Mouse (Mus musculus) testis, postnatal 14 days (tissue): Measurements from ENCODE around the gene S100pbp.

Experiments
- DNase-seq: peaks from one replicate; pipeline ENCODE4 v3.0.0; 2021; ENCODE audit warnings: low spot score

S100pbp gene

DNA sequence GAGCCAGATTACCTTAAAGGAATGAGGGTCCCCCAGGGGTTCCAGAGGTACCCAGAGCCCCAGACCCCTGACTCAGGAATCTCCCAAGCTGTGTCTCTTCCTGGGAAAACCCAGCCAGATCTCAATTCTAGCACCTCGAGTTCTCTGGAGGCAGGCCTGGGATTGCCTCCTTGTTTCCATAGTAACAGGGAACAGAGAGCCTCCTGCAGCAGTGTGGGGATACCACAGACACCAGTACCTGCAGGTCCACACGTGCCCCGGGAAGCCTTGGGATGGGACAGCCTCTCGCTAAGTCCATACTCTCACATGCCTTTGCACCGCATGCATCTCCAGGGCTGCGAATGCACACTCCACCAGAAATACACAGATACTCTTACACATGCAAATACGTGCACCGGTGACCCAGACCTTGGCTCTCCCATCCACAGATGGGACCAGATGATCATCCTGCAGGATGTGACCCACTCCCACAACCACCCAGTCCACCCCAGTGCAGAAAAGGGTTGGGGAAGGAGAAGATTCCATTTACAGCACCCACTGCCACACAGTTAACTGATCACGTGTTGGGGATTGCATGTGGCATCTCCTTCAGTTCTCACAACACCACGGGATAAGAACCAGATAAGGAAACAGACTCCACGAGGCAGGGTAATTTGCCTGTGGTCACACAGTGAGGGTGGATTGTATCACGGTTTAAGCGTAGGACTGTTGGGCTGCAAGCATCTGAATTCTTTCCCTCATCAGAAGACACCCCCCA, 60.8 kb downstream of the S100pbp start:
- no peak for DNase-seq

DNA sequence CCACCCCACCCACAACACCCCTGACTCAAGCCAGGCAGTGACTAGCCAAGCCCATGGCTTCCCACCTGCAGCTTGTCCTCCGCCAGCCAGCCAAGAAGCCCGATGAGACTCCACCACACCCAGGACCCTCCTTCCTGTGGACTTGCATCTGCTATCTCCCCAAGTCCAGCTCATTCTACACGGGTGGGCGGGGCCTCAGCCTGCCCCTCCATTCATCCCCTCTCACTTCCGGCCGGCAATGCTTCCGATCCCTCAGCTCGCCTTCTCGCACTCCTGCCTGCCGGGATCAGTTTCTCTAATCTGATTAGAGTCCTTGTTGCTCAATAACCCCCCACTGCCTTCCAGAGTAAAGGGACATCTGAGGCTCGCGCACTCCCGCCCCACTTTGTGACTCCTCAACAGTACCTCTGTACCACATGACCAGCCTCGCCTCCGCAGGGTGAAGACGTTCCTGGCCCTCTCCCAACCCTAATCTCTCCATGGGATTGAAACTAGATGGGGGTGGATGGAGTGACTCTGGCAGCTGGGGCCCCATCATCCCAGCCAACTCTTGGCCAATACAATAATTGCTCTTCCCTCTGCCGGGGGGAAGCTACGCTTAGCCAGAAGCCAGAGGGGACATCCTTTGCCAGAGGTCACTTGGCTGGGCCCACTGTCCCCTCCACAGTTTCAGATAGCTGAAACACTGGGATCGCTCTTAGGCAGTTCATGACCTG, 63.6 kb downstream of the S100pbp start:
- DNase-seq, result no peak

DNA sequence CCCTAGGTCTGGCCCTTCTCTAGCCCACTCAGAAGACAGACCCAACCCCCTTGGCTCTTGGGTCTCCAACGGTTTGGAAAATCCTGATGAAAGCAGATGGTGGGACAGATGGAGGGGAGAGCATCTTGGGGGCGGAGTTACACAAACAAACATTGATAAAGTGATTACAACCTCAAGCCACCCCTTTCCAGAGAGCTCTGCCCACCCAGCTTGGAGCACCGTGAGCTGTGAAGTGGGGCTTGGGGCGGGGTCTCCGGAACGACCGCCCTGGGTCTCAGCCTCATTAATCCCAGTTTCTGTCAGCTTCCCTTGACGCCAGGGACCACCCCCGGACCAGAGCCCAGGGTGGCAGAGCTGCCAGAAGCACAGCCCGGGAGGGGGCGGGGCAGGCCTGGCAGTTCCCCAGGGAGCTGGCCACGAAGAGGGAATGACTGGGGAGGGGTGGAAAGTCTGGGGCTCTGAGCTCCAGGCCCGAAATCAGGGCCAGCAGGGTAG, 64.8 kb downstream of the S100pbp start:
- no peak for DNase-seq

DNA sequence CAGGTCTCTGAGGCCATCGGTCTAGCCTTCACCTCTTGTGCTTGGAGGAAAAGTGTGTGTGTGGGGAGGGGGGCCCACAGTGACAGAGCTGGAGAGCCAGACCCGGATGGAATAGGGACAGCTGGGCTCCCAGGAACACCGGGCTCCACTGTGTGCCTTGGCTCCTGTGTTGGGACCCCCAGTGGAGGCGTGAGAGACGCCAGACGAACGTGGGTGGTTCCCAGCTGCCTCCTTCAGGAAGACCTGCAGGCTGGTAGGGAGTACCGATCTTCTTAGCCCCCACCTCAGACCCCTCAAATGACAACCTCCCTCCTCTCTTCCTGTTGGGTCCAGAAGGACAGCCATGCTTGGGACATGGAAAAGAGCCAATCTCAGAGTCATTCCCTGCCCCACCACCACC, 66.8 kb downstream of the S100pbp start:
- no peak for DNase-seq

- DNase-seq, result no peak
Observed at GRCm38 (mm10) chr4:129122107-129122506, 67.4 kb downstream of the S100pbp start.

DNA sequence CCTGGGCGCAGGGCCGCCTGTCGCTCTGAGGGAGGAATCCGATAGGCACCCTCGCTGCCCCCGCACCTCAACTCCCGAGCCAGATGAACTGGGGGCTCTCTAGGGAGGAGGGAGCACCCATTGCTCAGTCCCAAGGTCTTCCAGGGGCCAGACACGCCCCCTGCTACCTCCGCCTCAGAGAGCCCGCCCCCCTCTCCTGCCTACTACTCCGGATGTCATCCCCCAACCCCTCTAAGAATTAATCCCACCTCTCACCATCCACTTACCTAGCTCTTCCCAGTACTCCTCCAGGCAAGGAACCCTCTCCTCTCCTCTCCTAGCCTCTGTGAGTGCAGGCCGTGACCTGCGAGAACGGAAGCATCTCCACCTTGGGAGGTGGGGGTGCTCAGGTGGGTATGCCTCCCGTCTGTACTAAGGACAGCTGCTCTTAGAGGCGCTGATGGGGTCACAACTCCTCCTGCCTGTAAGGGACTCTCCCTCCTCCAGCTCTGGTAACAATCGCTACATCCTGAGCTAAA, 67.9 kb downstream of the S100pbp start, which contains the start of gene Hpca:
Gene Hpca (minus strand): TSS at position 468 of the 518 bp plus-strand sequence.
- no peak for DNase-seq

DNA sequence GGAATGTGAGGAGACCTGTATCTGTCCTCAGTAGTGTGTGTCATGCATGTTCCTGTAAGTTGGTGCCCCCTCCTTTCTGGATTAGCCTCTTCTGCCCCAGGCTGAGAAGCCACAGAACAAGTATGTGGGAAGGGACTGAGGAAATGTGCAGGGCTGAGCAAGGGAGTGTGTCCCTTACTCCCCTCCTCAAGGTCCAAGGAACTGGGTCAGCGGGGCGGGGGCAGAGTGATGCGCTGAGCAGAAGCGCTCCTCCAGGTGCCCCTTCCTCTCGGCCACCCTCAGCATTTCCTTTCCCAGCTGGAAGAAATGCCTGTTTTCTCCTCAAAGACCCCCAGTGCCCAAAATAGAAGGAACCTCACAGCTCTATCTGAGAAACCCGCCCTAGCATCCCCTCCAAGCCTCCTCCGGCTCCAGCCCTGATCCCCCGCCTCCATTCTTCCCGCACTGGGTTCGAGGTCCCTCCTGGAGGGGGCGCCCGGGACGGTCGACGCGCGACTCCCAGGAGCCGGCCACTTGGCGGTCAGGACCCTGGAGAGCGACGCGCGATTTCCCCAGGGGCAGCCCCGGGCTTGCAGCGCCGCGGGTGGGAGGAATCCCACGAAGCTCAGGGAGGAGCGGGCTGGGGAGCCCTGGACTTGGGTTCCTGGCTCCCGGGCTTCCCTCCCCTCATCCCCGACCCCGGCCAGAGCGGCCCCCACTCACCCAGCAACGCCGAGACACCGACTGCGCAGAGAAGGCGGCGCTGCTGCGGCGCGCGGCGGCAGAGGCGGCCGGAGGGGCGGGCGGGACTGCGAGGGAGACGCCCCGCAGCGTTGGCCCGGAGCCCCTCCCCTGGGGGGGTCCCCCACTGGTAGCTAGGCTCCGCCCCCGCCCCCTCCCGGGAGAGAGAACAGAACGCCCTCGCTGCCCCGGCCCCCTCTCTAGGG, 68.7 kb downstream of the S100pbp start:
- peak; percentile 72 for DNase-seq

DNA sequence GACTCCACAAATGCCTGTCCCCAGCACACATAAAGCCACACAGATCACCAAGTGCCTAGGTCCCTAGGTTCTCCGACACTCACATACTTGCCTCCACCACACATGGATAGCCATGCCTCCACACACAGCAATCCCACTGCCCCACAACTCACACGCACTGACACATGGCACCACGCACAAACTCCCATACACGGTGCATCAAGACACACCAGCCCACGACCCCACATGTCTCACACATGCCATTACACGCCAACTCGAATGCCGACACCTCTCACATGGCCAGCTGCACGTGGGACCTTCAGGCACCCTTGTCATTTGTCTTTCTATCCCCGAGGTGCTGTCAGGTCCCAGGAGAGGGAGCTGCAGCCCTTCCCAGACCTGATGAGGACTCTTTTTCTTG, 69.8 kb downstream of the S100pbp start:
- no peak for DNase-seq

- no peak for DNase-seq
Observed at GRCm38 (mm10) chr4:129117720-129118510, 71.6 kb downstream of the S100pbp start.

- no peak for DNase-seq
Observed at GRCm38 (mm10) chr4:129116703-129117102, 72.8 kb downstream of the S100pbp start.

- peak; percentile 91 for DNase-seq
Observed at GRCm38 (mm10) chr4:129113083-129113988, 76.2 kb downstream of the S100pbp start.

DNA sequence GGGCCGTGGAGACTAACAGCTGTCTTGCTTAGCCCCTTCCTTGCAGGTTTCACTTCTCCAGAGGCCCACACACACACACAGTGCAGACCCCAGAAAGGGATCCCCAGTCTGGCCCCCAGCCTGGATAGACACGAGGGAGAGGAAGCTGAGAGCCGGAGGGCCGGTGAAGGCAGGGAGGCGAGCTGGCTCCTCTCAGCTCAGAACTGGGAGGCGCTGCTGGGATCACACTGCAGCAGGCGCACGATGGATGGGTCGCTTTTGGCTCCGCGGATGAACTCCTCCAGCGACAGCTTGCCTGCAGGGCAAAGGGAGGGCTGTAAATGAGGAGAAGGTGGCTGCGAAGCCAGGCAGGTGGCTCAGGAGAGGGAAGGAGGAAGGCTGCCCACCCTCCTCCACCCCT, 77.3 kb downstream of the S100pbp start:
- DNase-seq, result no peak

GRCm38 (mm10) chr4:129111350-129111749, 78.2 kb downstream of the S100pbp start:
- no peak for DNase-seq

- DNase-seq, result no peak
Observed at GRCm38 (mm10) chr4:129110804-129111203, 78.7 kb downstream of the S100pbp start.

DNA sequence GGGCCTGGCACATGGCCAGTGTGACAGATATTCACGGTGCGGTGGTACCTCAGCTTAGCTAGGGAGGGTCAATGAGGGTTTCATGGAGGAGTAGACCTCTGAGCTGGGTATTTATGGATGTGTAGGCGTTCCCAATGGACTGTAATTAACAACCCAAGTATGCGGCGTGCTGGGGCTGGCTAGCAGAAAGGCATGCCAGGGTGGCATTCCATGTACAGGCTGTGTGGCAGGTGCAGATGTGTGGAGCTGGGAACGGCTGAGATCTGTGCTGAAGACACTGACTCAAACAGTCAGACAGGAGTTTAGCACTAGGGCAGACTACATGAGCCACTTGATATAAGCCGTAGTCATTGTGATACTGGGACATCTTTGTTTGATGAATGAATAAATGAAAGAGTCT, 80.9 kb downstream of the S100pbp start:
- DNase-seq, result no peak

- DNase-seq, result no peak
Observed at GRCm38 (mm10) chr4:129107348-129107899, 82.1 kb downstream of the S100pbp start.

- no peak for DNase-seq
Observed at GRCm38 (mm10) chr4:129106073-129106472, 83.5 kb downstream of the S100pbp start.

DNA sequence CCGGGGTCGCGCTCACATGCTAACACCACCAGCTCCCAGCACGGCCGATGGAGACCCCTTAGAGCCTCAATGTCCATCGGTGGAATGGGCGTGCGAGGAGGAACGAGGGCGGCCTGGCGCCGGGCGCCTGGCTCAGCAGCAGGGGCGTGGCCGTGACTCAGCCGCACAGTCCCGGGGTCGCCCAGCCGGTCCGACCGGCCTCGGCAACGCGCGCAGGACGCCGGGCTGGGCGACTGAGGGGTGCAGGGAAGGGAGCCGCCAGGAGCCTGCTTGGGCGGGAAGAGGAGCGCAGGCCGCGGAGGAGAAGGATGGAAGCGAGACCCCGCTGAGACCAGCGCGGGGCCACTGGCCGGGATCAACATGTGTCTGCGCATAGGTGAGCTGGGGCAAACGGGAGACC, 84.2 kb downstream of the S100pbp start, which contains the start of gene Tmem54:
Gene Tmem54 (plus strand): TSS at position 193 of the 400 bp plus-strand sequence.
- DNase-seq, result no peak

DNA sequence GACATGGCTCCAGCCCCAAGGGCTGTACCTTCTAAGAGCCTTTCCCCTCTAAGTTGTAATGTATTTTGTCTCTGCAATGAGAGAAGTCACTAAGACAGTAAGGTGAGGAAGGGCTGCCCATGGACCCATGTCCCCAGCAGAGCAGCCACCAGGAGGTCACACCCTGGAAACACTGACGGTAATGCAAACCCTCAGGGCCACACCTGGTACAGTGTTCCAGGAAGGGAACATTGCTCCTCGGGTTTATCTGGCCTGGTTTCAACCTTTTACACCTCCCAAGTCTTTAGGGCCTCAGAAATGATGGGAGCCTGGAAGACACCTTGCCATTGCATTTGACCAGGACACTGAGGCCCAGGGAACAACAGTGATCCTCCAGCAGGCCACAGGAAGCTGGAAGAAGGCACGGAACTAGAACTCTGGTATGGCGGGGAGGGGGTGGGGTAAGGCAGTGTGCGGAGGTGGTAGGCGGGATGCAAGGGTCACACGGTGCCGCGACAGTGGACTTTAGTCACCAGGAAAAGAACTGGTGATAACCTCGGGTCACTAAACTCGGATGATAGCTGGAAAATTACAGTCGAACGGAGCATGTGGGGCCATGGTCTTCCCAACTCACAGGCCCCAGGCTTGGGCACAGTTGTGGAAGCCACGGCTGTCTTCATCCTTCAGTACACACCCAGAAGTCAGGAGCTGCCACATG, 87.2 kb downstream of the S100pbp start:
- DNase-seq, result no peak
